Mouse (Mus musculus): Measurements from ENCODE around the gene 1700020L24Rik.

The 1700020L24Rik gene

DNA sequence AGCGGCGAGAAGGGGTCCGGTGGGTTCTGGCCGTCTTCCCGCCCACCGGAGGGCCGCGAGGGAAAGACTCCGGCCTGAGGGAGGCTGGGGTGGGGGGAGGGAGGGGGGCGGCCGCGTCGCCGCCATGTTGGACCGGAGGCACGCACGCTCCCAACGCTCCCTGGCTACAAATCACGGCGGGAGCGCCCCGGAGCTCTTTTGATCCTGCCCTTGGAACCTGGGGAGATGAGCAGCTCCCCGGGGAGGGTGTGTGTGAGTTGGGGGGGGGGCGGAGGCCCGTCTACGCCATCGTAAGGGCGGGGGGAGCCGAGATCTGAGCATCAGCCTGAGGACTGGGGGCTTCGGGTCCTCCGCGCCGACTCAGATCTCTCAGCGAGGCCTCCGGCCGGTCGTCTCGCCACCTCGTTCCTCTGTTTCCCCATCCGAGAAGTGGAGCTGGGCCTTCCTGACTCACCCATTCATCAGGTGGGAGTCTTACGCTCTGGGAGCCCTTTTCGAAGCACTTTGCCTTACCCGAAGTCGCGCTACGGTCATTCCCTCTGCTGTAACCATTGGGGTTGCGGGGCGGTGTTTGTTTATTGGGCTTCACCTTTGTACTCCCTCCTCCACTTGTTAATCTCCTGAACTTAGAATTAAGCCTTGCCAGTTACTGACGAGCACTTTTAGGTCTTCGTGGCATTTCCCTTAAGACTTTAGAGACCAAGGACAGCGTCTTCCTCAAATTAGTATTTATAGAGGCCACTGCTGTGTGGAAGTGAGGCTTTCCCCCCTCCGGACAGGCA, 35.9 kb downstream of the 1700020L24Rik start:
- DNase-seq = peak in 1 of 2 experiments; percentile 31
